Mouse (Mus musculus): ENCODE data around the gene Elf4.

GRCm38 (mm10) chrX:48439036-48439435, 23.9 kb downstream of the Elf4 start:
- TF ChIP-seq CTCF (IDR thresholded peaks at IDR 0.05; ENCODE audit: extremely low read depth, insufficient read length, insufficient replicate concordance, low read depth, low read length) (no peak), POLR2A (IDR thresholded peaks at IDR 0.05; ENCODE audit: low read depth, low read length) (no peak)

Measured in small intestine, adult 2 months (tissue).